Mouse (Mus musculus) limb, embryonic 14.5 days (tissue): Measurements from ENCODE around the gene Pstpip1. TPM values are rescaled to one million over a fixed set of nuclear protein-coding genes. Genes with fewer than 3 reads are reported as not detected.
A peak's percentile ranks its signal among the peaks of the same experiment; 100 is the strongest.

Experiments used
- ATAC-seq: fragments of 200-750 bp; cut with Nextera tagmentation; 2 replicates; pipeline ENCODE4 v1.8.0; 2017; ENCODE audit warnings: low read depth, moderate number of reproducible peaks, moderate TSS enrichment; ENCODE audit not compliant: low FRiP score
- DNase-seq: peaks from one replicate; pipeline ENCODE4 v3.0.0-alpha.2; 2015; ENCODE audit warnings: low spot score
- H3K27ac ChIP-seq: fragments of 300-500 bp; sonication (generic); replicated peaks from 2 replicates; pipeline ENCODE4 v1.5.1; 2014; ENCODE audit warnings: low read depth, mild to moderate bottlenecking, low read length, moderate library complexity, mixed read lengths
- H3K27me3 ChIP-seq: fragments of 300-500 bp; sonication (generic); 2 replicates; pipeline ENCODE4 v1.6.1; 2014; ENCODE audit warnings: low read length, mixed read lengths; ENCODE audit not compliant: control insufficient read depth, insufficient read depth
- H3K36me3 ChIP-seq: fragments of 300-500 bp; sonication (generic); 2 replicates; pipeline ENCODE4 v1.6.1; 2014; ENCODE audit warnings: mild to moderate bottlenecking, low read length, moderate library complexity, mixed read lengths; ENCODE audit not compliant: control insufficient read depth, insufficient read depth
- H3K4me1 ChIP-seq: fragments of 300-500 bp; sonication (generic); 2 replicates; pipeline ENCODE4 v1.6.1; 2014; ENCODE audit warnings: antibody characterized with exemption, low read length, mixed read lengths; ENCODE audit not compliant: control insufficient read depth, insufficient read depth
- H3K4me2 ChIP-seq: fragments of 300-500 bp; sonication (generic); replicated peaks from 2 replicates; pipeline ENCODE4 v1.6.1; 2014; ENCODE audit warnings: low read depth, mild to moderate bottlenecking, low read length, moderate library complexity; ENCODE audit not compliant: severe bottlenecking
- H3K4me3 ChIP-seq: fragments of 300-500 bp; sonication (generic); replicated peaks from 2 replicates; pipeline ENCODE4 v1.5.1; 2014; ENCODE audit warnings: low read length
- H3K9ac ChIP-seq: fragments of 300-500 bp; sonication (generic); 2 replicates; pipeline ENCODE4 v1.6.1; 2014; ENCODE audit warnings: mild to moderate bottlenecking, low read depth, low read length, moderate library complexity; ENCODE audit not compliant: severe bottlenecking
- H3K9me3 ChIP-seq: fragments of 300-500 bp; sonication (generic); 2 replicates; pipeline ENCODE4 v1.6.1; 2016; ENCODE audit warnings: low read length; ENCODE audit not compliant: control insufficient read depth
- POLR2A ChIP-seq: fragments of 200-500 bp; IDR thresholded peaks from 2 replicates; pipeline ENCODE4 v1.8.0; 2012; ENCODE audit warnings: inconsistent platforms, mild to moderate bottlenecking, moderate library complexity, borderline replicate concordance; ENCODE audit not compliant: insufficient read depth, insufficient read length; ENCODE audit errors: extremely low read depth
- WGBS: fragments of 180-500 bp; shearing (Covaris S2); extraction: QIAGEN DNeasy Blood & Tissue Kit; methylation state at CpG from one replicate; pipeline ENCODE4 v1.1.7; 2014; 5-methylcytosine and 5-hydroxymethylcytosine counted together
- polyA plus RNA-seq, 2 experiments: library from polyadenylated mRNA; depleted of rRNA in 1 of 2; stranded (reverse) in 1 of 2; unstranded in 1 of 2; fragments of >200 nt; fragmentation: Nextera tagmentation in 1 of 2; extraction: Ambion mirVana in 1 of 2; gene quantifications; 2 replicates each; pipeline versions ENCODE4 v1.2.1 to v1.2.3; 2012 to 2014

The Pstpip1 gene
- polyA plus RNA-seq, 2 experiments = 1.4 to 4.3 TPM

GRCm38 (mm10) chr9:56075264-56075663 lies 14.5 kb upstream of the Pstpip1 start:
- Histone ChIP-seq H3K36me3 (peaks cover 14% of the 10 kb centered on the region; the same call in 1 of the 2 replicates), H3K27ac (peak overlapping the region; percentile 26; the same call in 1 of the 2 replicates), H3K27me3 (no peaks in the 10 kb centered on the region), H3K9ac (no peak overlapping the region), H3K4me1 (peaks cover 14% of the 10 kb centered on the region), H3K4me2 (no peak overlapping the region), H3K4me3 (no peak overlapping the region), H3K9me3 (no peaks in the 10 kb centered on the region)
- WGBS = 12% methylated on average over 4 of the region's 4 CpGs
- ATAC-seq (no peak; the same call in 1 of the 2 replicates), DNase-seq (peak; percentile 75)
- no peak for TF ChIP-seq POLR2A

GRCm38 (mm10) chr9:56075901-56076620 lies 13.7 kb upstream of the Pstpip1 start:
- peak; percentile 16; the same call in 1 of the 2 replicates for ATAC-seq
- Histone ChIP-seq H3K9ac (peak overlapping the region; percentile 3; the same call in 1 of the 2 replicates), H3K27ac (peak overlapping the region; percentile 26; the same call in 1 of the 2 replicates), H3K9me3 (no peaks in the 10 kb centered on the region), H3K4me2 (no peak overlapping the region), H3K27me3 (no peaks in the 10 kb centered on the region), H3K4me3 (no peak overlapping the region), H3K36me3 (peaks cover 11% of the 10 kb centered on the region; the same call in 1 of the 2 replicates), H3K4me1 (peaks cover 14% of the 10 kb centered on the region)
- peak; percentile 27 for DNase-seq
- no peak for TF ChIP-seq POLR2A
- 26% methylated on average over 7 of the region's 7 CpGs for WGBS

GRCm38 (mm10) chr9:56079587-56079986 lies 10.2 kb upstream of the Pstpip1 start:
- no peak overlapping the region for H3K9ac ChIP-seq
- H3K27me3 ChIP-seq = no peaks in the 10 kb centered on the region
- DNase-seq (no peak), ATAC-seq (no peak)
- H3K4me1 ChIP-seq = peaks cover 14% of the 10 kb centered on the region
- no peak overlapping the region for H3K4me3 ChIP-seq
- H3K36me3 ChIP-seq = 0 out of 2 replicates have a peak, but pooled peaks cover 5% of the 10 kb centered on the region
- 76% methylated on average over 5 of the region's 5 CpGs for WGBS
- no peak for TF ChIP-seq POLR2A
- no peak overlapping the region for H3K27ac ChIP-seq
- no peak overlapping the region for H3K4me2 ChIP-seq
- H3K9me3 ChIP-seq = no peaks in the 10 kb centered on the region

- Histone ChIP-seq H3K27me3 (no peaks in the 10 kb centered on the region), H3K9ac (no peak overlapping the region), H3K9me3 (no peaks in the 10 kb centered on the region), H3K36me3 (no peaks in the 10 kb centered on the region), H3K4me1 (peaks cover 12% of the 10 kb centered on the region), H3K4me2 (no peak overlapping the region), H3K4me3 (no peak overlapping the region), H3K27ac (no peak overlapping the region)
- no peak for TF ChIP-seq POLR2A
- WGBS = 90% methylated on average over 5 of the region's 5 CpGs
- no peak for DNase-seq
- no peak for ATAC-seq
Observed at GRCm38 (mm10) chr9:56086524-56086923, 3.2 kb upstream of the Pstpip1 start.

GRCm38 (mm10) chr9:56090546-56091225 lies 924 bp downstream of the Pstpip1 start:
- Histone ChIP-seq H3K27me3 (no peaks in the 10 kb centered on the region), H3K36me3 (no peaks in the 10 kb centered on the region), H3K4me1 (peaks cover 12% of the 10 kb centered on the region), H3K4me2 (peak overlapping the region; percentile 39), H3K9ac (peak overlapping the region; percentile 44; the same call in 1 of the 2 replicates), H3K9me3 (no peaks in the 10 kb centered on the region), H3K27ac (0 out of 2 replicates have a peak overlapping the region, but pooled peaks have one; percentile 55), H3K4me3 (no peak overlapping the region)
- WGBS = 56% methylated on average over 5 of the region's 5 CpGs
- no peak for DNase-seq
- ATAC-seq = no peak
- no peak for TF ChIP-seq POLR2A
